35 mouse cellular contexts compared by ENCODE assay signal in genomic region chr8:72132417-72132816, GRCm38 (mm10). TPM values are rescaled to one million over a fixed set of nuclear protein-coding genes. Genes with fewer than 3 reads are reported as not detected.
DNase-seq lines count a peak whose midpoint lies in the region; ATAC-seq and TF ChIP-seq lines count a peak whose summit lies in the region.
"Had no signal": no experiment of that assay in that cellular context is flagged by ENCODE, and none has a peak within 500 bp of the region (broad histone marks: within the 10 kb centered on the region; RNA-seq: fewer than 3 reads in every experiment).

No protein-coding gene starts in this region.

- intact Hi-C loops in heart, adult 2 months (cut with DNase I): no loop called here

- no peak for DNase-seq in heart, postnatal 0 days (ENCODE audit: low spot score)
- DNase-seq in heart, adult 2 months: no peak
- no peak for DNase-seq in lung, postnatal 4 days
- no peak for DNase-seq in spleen, adult 2 months (ENCODE audit: low read depth in 1 of 2, low spot score in 2 of 2)
- DNase-seq in spleen, adult 18-20 months: no peak
- no peak for DNase-seq in retina, postnatal 1 day
- DNase-seq: cerebellum, adult 18-20 months; cerebellum, postnatal 10 days; gastrocnemius, postnatal 10 days; liver, postnatal 0 days; thymus, adult 18-20 months had no signal

- H3K27me3 ChIP-seq in heart, postnatal 0 days (ENCODE audit: control insufficient read depth, insufficient read depth, low read length): no peaks in the 10 kb centered on the region
- H3K27me3 ChIP-seq in heart, adult 2 months (ENCODE audit: control insufficient read depth, insufficient read depth, low read length): no peaks in the 10 kb centered on the region
- H3K27me3 ChIP-seq in lung, embryonic 15.5 days: no peaks in the 10 kb centered on the region
- H3K27me3 ChIP-seq in spleen, adult 2 months (ENCODE audit: control insufficient read depth, insufficient read depth, low read length): no peaks in the 10 kb centered on the region
- H3K27me3 ChIP-seq: forebrain, embryonic 12.5 days; hindbrain, embryonic 12.5 days; intestine, embryonic 15.5 days had no signal

- H3K36me3 ChIP-seq in heart, postnatal 0 days (replicated peaks; ENCODE audit: control insufficient read depth, insufficient read depth, low read length): no peaks in the 10 kb centered on the region
- H3K36me3 ChIP-seq in heart, adult 2 months (ENCODE audit: control insufficient read depth, insufficient read depth, low read length): no peaks in the 10 kb centered on the region
- H3K36me3 ChIP-seq in lung, embryonic 15.5 days: no peaks in the 10 kb centered on the region
- H3K36me3 ChIP-seq in spleen, adult 2 months (ENCODE audit: control insufficient read depth, insufficient read depth, low read length): no peaks in the 10 kb centered on the region
- H3K36me3 ChIP-seq: forebrain, embryonic 12.5 days; hindbrain, embryonic 12.5 days; intestine, embryonic 15.5 days; liver, embryonic 12.5 days had no signal

- H3K4me2 ChIP-seq in heart, postnatal 0 days (ENCODE audit: low read depth, low read length): no peak overlapping the region
- H3K4me2 ChIP-seq in lung, embryonic 15.5 days: no peak overlapping the region
- H3K4me2 ChIP-seq: forebrain, embryonic 12.5 days; heart, embryonic 11.5 days; hindbrain, embryonic 12.5 days; intestine, embryonic 15.5 days; midbrain, embryonic 11.5 days had no signal

- TF ChIP-seq EP300 in heart, postnatal 0 days (IDR thresholded peaks at IDR 0.05; ENCODE audit: low read depth): no peak
- no peak for TF ChIP-seq EP300 in heart, adult 2 months (IDR thresholded peaks at IDR 0.05; ENCODE audit: insufficient read depth, low read depth, low read length)

- 85% methylated on average over 1 of the region's 1 CpGs for WGBS in heart, postnatal 0 days
- 96% methylated on average over 1 of the region's 1 CpGs for WGBS in heart, adult 2 months
- WGBS in lung, embryonic 15.5 days: 54% methylated on average over 1 of the region's 1 CpGs
- WGBS in spleen, adult 2 months: 88% methylated on average over 1 of the region's 1 CpGs

- no peak overlapping the region for H3K9ac ChIP-seq in heart, postnatal 0 days (replicated peaks; ENCODE audit: low read depth, low read length)
- H3K9ac ChIP-seq in heart, adult 2 months (ENCODE audit: low read depth, low read length): no peak overlapping the region
- H3K9ac ChIP-seq in lung, embryonic 15.5 days: no peak overlapping the region
- H3K9ac ChIP-seq: forebrain, embryonic 12.5 days; hindbrain, embryonic 12.5 days; intestine, embryonic 15.5 days; liver, embryonic 12.5 days; liver, postnatal 0 days had no signal

- peaks cover 9% of the 10 kb centered on the region for H3K4me1 ChIP-seq in heart, postnatal 0 days (ENCODE audit: control insufficient read depth, insufficient read depth)
- H3K4me1 ChIP-seq in heart, adult 2 months (ENCODE audit: control insufficient read depth, insufficient read depth, low read length): peaks cover 8% of the 10 kb centered on the region
- H3K4me1 ChIP-seq in lung, embryonic 15.5 days: peaks cover 27% of the 10 kb centered on the region
- H3K4me1 ChIP-seq in spleen, adult 2 months (ENCODE audit: control insufficient read depth, insufficient read depth, insufficient read length): peaks cover 16% of the 10 kb centered on the region; the same call in 1 of the 2 replicates

- H3K79me2 ChIP-seq in heart, adult 2 months (replicated peaks; ENCODE audit: control insufficient read depth, insufficient read depth, low read length): 0 out of 2 replicates have a peak, but pooled peaks cover 2% of the 10 kb centered on the region

- ATAC-seq in heart, postnatal 0 days (ENCODE audit: insufficient read depth, low read depth): no peak
- no peak for ATAC-seq in lung, embryonic 15.5 days (ENCODE audit: borderline replicate concordance, extremely low read depth, low FRiP score, low TSS enrichment)
- ATAC-seq: hindbrain, postnatal 0 days; intestine, embryonic 15.5 days; liver, embryonic 12.5 days; liver, postnatal 0 days; midbrain, embryonic 16.5 days had no signal

- no peak overlapping the region for H3K4me3 ChIP-seq in heart, postnatal 0 days (ENCODE audit: low read depth, low read length)
- H3K4me3 ChIP-seq in heart, adult 2 months: no peak overlapping the region
- no peak overlapping the region for H3K4me3 ChIP-seq in lung, embryonic 15.5 days
- H3K4me3 ChIP-seq in spleen, adult 2 months (ENCODE audit: extremely low read depth, insufficient read depth, insufficient read length): no peak overlapping the region
- H3K4me3 ChIP-seq: erythroblast, embryonic 14.5 days; forebrain, embryonic 12.5 days; hindbrain, embryonic 12.5 days; intestine, embryonic 15.5 days; liver, embryonic 12.5 days had no signal

- TF ChIP-seq CTCF in heart, postnatal 0 days (IDR thresholded peaks at IDR 0.05; ENCODE audit: low read depth): no peak
- TF ChIP-seq CTCF in heart, adult 2 months (IDR thresholded peaks at IDR 0.05): no peak
- no peak for TF ChIP-seq CTCF in spleen, adult 2 months (IDR thresholded peaks at IDR 0.05; ENCODE audit: extremely low read depth, insufficient read depth, insufficient read length, insufficient replicate concordance)

- 0 out of 2 replicates have a peak overlapping the region, but pooled peaks have one; percentile 54 for H3K27ac ChIP-seq in heart, postnatal 0 days (ENCODE audit: low read depth)
- no peak overlapping the region for H3K27ac ChIP-seq in heart, adult 2 months
- H3K27ac ChIP-seq in lung, embryonic 15.5 days: peak overlapping the region; percentile 63
- H3K27ac ChIP-seq in spleen, adult 2 months (ENCODE audit: insufficient read depth, low read length): 0 out of 2 replicates have a peak overlapping the region, but pooled peaks have one; percentile 2
- H3K27ac ChIP-seq: forebrain, embryonic 12.5 days; hindbrain, embryonic 12.5 days; hindbrain, postnatal 0 days; intestine, embryonic 15.5 days had no signal

- no peak for TF ChIP-seq POLR2A in heart, adult 2 months (IDR thresholded peaks at IDR 0.05; ENCODE audit: insufficient read depth, low read depth, low read length)
- no peak for TF ChIP-seq POLR2A in spleen, adult 2 months (IDR thresholded peaks at IDR 0.05; ENCODE audit: low read depth, low read length)

- H3K9me3 ChIP-seq in heart, postnatal 0 days (replicated peaks; ENCODE audit: control insufficient read depth, low read length): no peaks in the 10 kb centered on the region
- H3K9me3 ChIP-seq in lung, embryonic 15.5 days: no peaks in the 10 kb centered on the region
- H3K9me3 ChIP-seq: forebrain, embryonic 12.5 days; hindbrain, embryonic 12.5 days; intestine, embryonic 15.5 days; liver, embryonic 12.5 days had no signal

RNA-seq across cellular contexts. Expression of gene Tpm4, which starts 2.4 kb away (rescaled TPM):
- 179 and 195 TPM in 2 replicates for total RNA-seq in heart, postnatal 0 days (2014; rRNA removed; ENCODE audit: low replicate concordance)
- 222 and 224 TPM in 2 replicates for polyA plus RNA-seq in heart, postnatal 0 days (2015; fragmentation: Nextera tagmentation; extraction: Ambion mirVana)
- 100 to 1,000 TPM in 1 of 2 experiments, 10 to 100 TPM in 1; 81.4 to 106 TPM for total RNA-seq in heart, adult 2 months (2021)
- polyA plus RNA-seq in heart, adult 2 months (2012; rRNA removed): 49.9 and 73.3 TPM in 2 replicates
- polyA plus RNA-seq in lung, embryonic 15.5 days (2015; fragmentation: Nextera tagmentation; extraction: Ambion mirVana): 896 and 923 TPM in 2 replicates
- polyA plus RNA-seq in spleen, adult 2 months (2012; rRNA removed): 62.3 and 73.9 TPM in 2 replicates

RNA-seq across cellular contexts. Expression of gene Olfr374, which starts 25.6 kb away (rescaled TPM):
- not detected in 2 replicates for total RNA-seq in heart, postnatal 0 days (2014; rRNA removed; ENCODE audit: low replicate concordance)
- polyA plus RNA-seq in heart, postnatal 0 days (2015; fragmentation: Nextera tagmentation; extraction: Ambion mirVana): 0.01 TPM in 1 of 2 replicates, not detected in the other
- total RNA-seq in heart, adult 2 months (2021): not detected
- not detected in 2 replicates for polyA plus RNA-seq in heart, adult 2 months (2012; rRNA removed)
- not detected in 2 replicates for polyA plus RNA-seq in lung, embryonic 15.5 days (2015; fragmentation: Nextera tagmentation; extraction: Ambion mirVana)
- 0.01 and 0.04 TPM in 2 replicates for polyA plus RNA-seq in spleen, adult 2 months (2012; rRNA removed)
- total RNA-seq: adrenal gland, adult 2 months; adrenal gland, postnatal 36 days; common myeloid progenitor, adult 5-6 weeks; gastrocnemius, postnatal 10 days; heart, postnatal 25 days; hindbrain, postnatal 0 days; layer of hippocampus, postnatal 25 days; left cerebral cortex, postnatal 36 days had no signal
- polyA plus RNA-seq: adrenal gland, adult 2 months; brain, embryonic 14.5 days; erythroblast, embryonic 14.5 days; gonadal fat pad, adult 2 months; heart, embryonic 11.5 days; hindbrain, embryonic 12.5 days; hindbrain, postnatal 0 days; kidney, embryonic 14.5 days; liver, embryonic 12.5 days; liver, postnatal 0 days; midbrain, embryonic 11.5 days; neural tube, embryonic 11.5 days had no signal

RNA-seq across cellular contexts. Expression of gene Rab8a, which starts 28.6 kb away (rescaled TPM):
- 32.2 and 33.9 TPM in 2 replicates for total RNA-seq in heart, postnatal 0 days (2014; rRNA removed; ENCODE audit: low replicate concordance)
- 50.8 and 51.2 TPM in 2 replicates for polyA plus RNA-seq in heart, postnatal 0 days (2015; fragmentation: Nextera tagmentation; extraction: Ambion mirVana)
- total RNA-seq in heart, adult 2 months (2021): 10 to 100 TPM; 23.6 to 24.2 TPM
- polyA plus RNA-seq in heart, adult 2 months (2012; rRNA removed): 40.9 and 52.2 TPM in 2 replicates
- polyA plus RNA-seq in lung, embryonic 15.5 days (2015; fragmentation: Nextera tagmentation; extraction: Ambion mirVana): 118 and 120 TPM in 2 replicates
- polyA plus RNA-seq in spleen, adult 2 months (2012; rRNA removed): 49.0 and 50.0 TPM in 2 replicates

RNA-seq across cellular contexts. Expression of gene Olfr373, which starts 49.4 kb away (rescaled TPM):
- not detected in 2 replicates for total RNA-seq in heart, postnatal 0 days (2014; rRNA removed; ENCODE audit: low replicate concordance)
- polyA plus RNA-seq in heart, postnatal 0 days (2015; fragmentation: Nextera tagmentation; extraction: Ambion mirVana): not detected in 2 replicates
- total RNA-seq in heart, adult 2 months (2021): not detected
- not detected in 2 replicates for polyA plus RNA-seq in heart, adult 2 months (2012; rRNA removed)
- not detected in 2 replicates for polyA plus RNA-seq in lung, embryonic 15.5 days (2015; fragmentation: Nextera tagmentation; extraction: Ambion mirVana)
- polyA plus RNA-seq in spleen, adult 2 months (2012; rRNA removed): not detected in 2 replicates
- total RNA-seq: adrenal gland, adult 2 months; adrenal gland, postnatal 36 days; common myeloid progenitor, adult 5-6 weeks; gastrocnemius, postnatal 10 days; heart, postnatal 25 days; hindbrain, postnatal 0 days; layer of hippocampus, adult 8-10 months; layer of hippocampus, postnatal 25 days; left cerebral cortex, adult 8-10 months; left cerebral cortex, postnatal 36 days had no signal
- polyA plus RNA-seq: adrenal gland, adult 2 months; brain, embryonic 14.5 days; embryonic facial prominence, embryonic 14.5 days; erythroblast, embryonic 14.5 days; forebrain, embryonic 12.5 days; gonadal fat pad, adult 2 months; heart, embryonic 11.5 days; hindbrain, embryonic 12.5 days; kidney, embryonic 14.5 days; limb, embryonic 14.5 days; liver, embryonic 12.5 days; liver, postnatal 0 days; midbrain, embryonic 11.5 days; midbrain, embryonic 16.5 days; neural tube, embryonic 11.5 days had no signal

RNA-seq across cellular contexts. Expression of gene Hsh2d, which starts 57.0 kb away (rescaled TPM):
- total RNA-seq in heart, postnatal 0 days (2014; rRNA removed; ENCODE audit: low replicate concordance): not detected in 2 replicates
- 0.05 and 0.12 TPM in 2 replicates for polyA plus RNA-seq in heart, postnatal 0 days (2015; fragmentation: Nextera tagmentation; extraction: Ambion mirVana)
- total RNA-seq in heart, adult 2 months (2021): not detected
- 0.18 and 0.55 TPM in 2 replicates for polyA plus RNA-seq in heart, adult 2 months (2012; rRNA removed)
- polyA plus RNA-seq in lung, embryonic 15.5 days (2015; fragmentation: Nextera tagmentation; extraction: Ambion mirVana): 0.34 and 0.57 TPM in 2 replicates
- polyA plus RNA-seq in spleen, adult 2 months (2012; rRNA removed): 16.6 and 21.4 TPM in 2 replicates
- total RNA-seq: adrenal gland, adult 2 months; adrenal gland, postnatal 36 days; gastrocnemius, postnatal 10 days; heart, postnatal 25 days; hindbrain, postnatal 0 days; layer of hippocampus, postnatal 25 days; left cerebral cortex, adult 8-10 months; left cerebral cortex, postnatal 36 days had no signal
- polyA plus RNA-seq: adrenal gland, adult 2 months; forebrain, embryonic 12.5 days; hindbrain, embryonic 12.5 days; hindbrain, postnatal 0 days; kidney, embryonic 14.5 days; midbrain, embryonic 11.5 days; midbrain, embryonic 16.5 days; neural tube, embryonic 11.5 days had no signal
